Comparison of ENCODE assay signal across 22 mouse cellular contexts in the genomic region with DNA sequence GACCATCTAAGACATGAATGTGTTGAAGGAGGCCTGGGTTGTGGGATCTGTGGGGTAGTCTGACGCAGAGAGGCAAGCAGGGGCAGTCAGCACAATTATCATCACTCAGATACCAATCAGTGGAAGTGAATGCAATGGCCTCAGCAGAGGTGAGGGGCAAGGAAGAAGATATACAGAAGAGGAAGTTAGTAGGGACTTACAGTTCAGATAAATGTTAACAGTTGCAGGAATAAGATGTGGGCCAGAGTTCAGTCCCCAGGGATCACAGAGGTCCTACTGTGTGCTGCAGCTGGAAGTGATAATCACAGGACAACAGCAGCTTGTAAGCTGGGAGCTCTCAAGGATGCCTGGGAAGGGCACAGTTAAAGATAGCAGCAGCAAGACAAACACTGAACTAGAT. TPM values are rescaled to one million over a fixed set of nuclear protein-coding genes. Genes with fewer than 3 reads are reported as not detected.
"Had no signal": no experiment of that assay in that cellular context is flagged by ENCODE, and none has a peak within 500 bp of the region (broad histone marks: within the 10 kb centered on the region; RNA-seq: fewer than 3 reads in every experiment).

No protein-coding gene starts in this region.

- H3K27me3 ChIP-seq: midbrain, embryonic 13.5 days; midbrain, embryonic 15.5 days; neural tube, embryonic 12.5 days; stomach, embryonic 15.5 days had no signal

- H3K36me3 ChIP-seq: lung, embryonic 15.5 days; midbrain, embryonic 13.5 days; midbrain, embryonic 15.5 days; neural tube, embryonic 12.5 days; stomach, embryonic 15.5 days had no signal

- H3K4me3 ChIP-seq: lung, embryonic 15.5 days; megakaryocyte, embryonic 14.5 days; midbrain, embryonic 13.5 days; midbrain, embryonic 15.5 days; neural tube, embryonic 12.5 days; stomach, embryonic 15.5 days had no signal

- DNase-seq: liver, postnatal 0 days; lung, adult 2 months; lung, postnatal 14 days; lung, postnatal 36 days; right cerebral cortex, postnatal 14 days; thymus, adult 2 months; thymus, postnatal 25 days; thymus, postnatal 4 days had no signal

- H3K4me1 ChIP-seq: megakaryocyte, embryonic 14.5 days; midbrain, embryonic 13.5 days; midbrain, embryonic 15.5 days; neural tube, embryonic 12.5 days; stomach, embryonic 15.5 days had no signal

- H3K27ac ChIP-seq: lung, embryonic 15.5 days; macrophage; midbrain, embryonic 13.5 days; midbrain, embryonic 15.5 days; neural tube, embryonic 12.5 days; stomach, embryonic 15.5 days; stomach, postnatal 0 days had no signal

RNA-seq across cellular contexts. Expression of a gene that starts 16.4 kb away (rescaled TPM):
- total RNA-seq: megakaryocyte progenitor cell, adult 5-6 weeks; midbrain, postnatal 0 days; monocyte, adult 5-6 weeks; neutrophil, adult 5-6 weeks had no signal
- polyA plus RNA-seq: lung, embryonic 15.5 days; macrophage; neural tube, embryonic 12.5 days; neural tube, embryonic 14.5 days; spleen, adult 2 months; stomach, embryonic 15.5 days had no signal
